Mouse (Mus musculus) ES-E14 (cell line): Measurements from ENCODE around the gene Syt11.

ENCODE experiments used
- CHD2 ChIP-seq: IDR thresholded peaks from 2 replicates; pipeline ENCODE4 v1.6.1; 2014; ENCODE audit warnings: mild to moderate bottlenecking, low read depth, low read length, inconsistent platforms
- HCFC1 ChIP-seq: IDR thresholded peaks from 2 replicates; pipeline ENCODE4 v1.6.1; 2012; ENCODE audit warnings: low read length, inconsistent platforms, borderline replicate concordance; ENCODE audit not compliant: insufficient read depth

DNA sequence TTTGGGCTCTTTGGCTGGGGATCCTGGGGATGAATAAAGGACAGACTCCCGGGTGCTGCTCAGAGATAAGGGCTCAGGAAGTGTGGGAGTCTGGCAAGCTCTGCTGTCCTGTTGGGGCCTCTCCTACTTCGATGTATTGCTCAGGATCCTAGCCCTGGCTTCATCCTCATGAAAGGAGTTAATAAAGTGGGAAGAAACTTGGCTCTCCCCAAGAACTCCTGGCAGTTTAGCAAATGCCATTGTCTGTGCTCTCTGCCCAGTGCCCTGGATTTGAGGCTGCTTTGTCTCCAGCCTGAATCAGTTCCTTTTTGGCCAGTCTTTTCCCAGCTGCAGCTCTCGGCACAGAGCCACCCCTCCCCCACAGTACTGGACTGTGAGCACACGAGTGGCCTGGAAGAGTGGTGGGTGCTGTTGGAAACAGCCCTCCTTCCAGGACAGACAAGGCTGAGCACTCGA is 16.9 kb downstream of the Syt11 start:
- TF ChIP-seq HCFC1 (no peak), CHD2 (no peak)
